Comparison of ENCODE assay signal across 17 mouse cellular contexts in the genomic region with DNA sequence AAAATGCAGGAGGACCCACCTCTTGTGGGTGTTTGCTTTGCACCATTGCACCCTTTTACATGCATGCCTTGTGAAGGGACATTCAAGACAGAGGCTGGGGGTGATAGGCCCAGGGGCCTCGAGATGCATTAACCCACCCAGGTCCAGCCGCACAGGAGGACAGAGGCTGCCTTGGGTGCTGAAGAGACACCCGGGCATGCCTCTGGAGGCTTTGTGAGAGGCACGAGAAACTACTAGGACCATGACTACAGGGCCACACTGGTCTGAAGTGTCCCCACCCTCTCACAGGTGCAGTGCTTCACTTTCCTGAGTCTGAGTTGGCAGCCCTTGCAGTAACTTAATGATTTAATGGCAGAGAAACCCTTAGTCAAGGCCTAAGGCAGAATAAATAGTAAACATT. TPM values are rescaled to one million over a fixed set of nuclear protein-coding genes. Genes with fewer than 3 reads are reported as not detected.
DNase-seq lines count a peak whose midpoint lies in the region; ATAC-seq and TF ChIP-seq lines count a peak whose summit lies in the region.
"Had no signal": no experiment of that assay in that cellular context is flagged by ENCODE, and none has a peak within 500 bp of the region (broad histone marks: within the 10 kb centered on the region; RNA-seq: fewer than 3 reads in every experiment).

No protein-coding gene starts in this region.

- no peak for TF ChIP-seq CTCF in kidney, postnatal 0 days (IDR thresholded peaks at IDR 0.05; ENCODE audit: low read depth)
- no peak for TF ChIP-seq CTCF in stomach, postnatal 0 days (IDR thresholded peaks at IDR 0.05; ENCODE audit: low read depth)

- H3K4me2 ChIP-seq in kidney, postnatal 0 days (ENCODE audit: low read length) = no peak overlapping the region
- H3K4me2 ChIP-seq in kidney, embryonic 14.5 days (replicated peaks; ENCODE audit: low read depth, low read length) = no peak overlapping the region
- no peak overlapping the region for H3K4me2 ChIP-seq in stomach, postnatal 0 days (replicated peaks; ENCODE audit: low read depth)
- H3K4me2 ChIP-seq: embryonic facial prominence, embryonic 13.5 days; embryonic facial prominence, embryonic 15.5 days; forebrain, embryonic 12.5 days had no signal

- no peaks in the 10 kb centered on the region for H3K27me3 ChIP-seq in heart, embryonic 10.5 days (ENCODE audit: insufficient read depth, poor library complexity, severe bottlenecking)
- H3K27me3 ChIP-seq in kidney, postnatal 0 days (ENCODE audit: insufficient read depth, low read length) = no peaks in the 10 kb centered on the region
- no peaks in the 10 kb centered on the region for H3K27me3 ChIP-seq in kidney, embryonic 14.5 days (ENCODE audit: control insufficient read depth, insufficient read depth, low read length)
- H3K27me3 ChIP-seq in stomach, postnatal 0 days (ENCODE audit: control insufficient read depth, insufficient read depth, low read length) = no peaks in the 10 kb centered on the region
- H3K27me3 ChIP-seq in forebrain, embryonic 10.5 days (ENCODE audit: poor library complexity, severe bottlenecking) = no peaks in the 10 kb centered on the region
- H3K27me3 ChIP-seq: embryonic facial prominence, embryonic 13.5 days; embryonic facial prominence, embryonic 15.5 days; forebrain, embryonic 12.5 days had no signal

- no peaks in the 10 kb centered on the region for H3K9me3 ChIP-seq in heart, embryonic 10.5 days
- no peaks in the 10 kb centered on the region for H3K9me3 ChIP-seq in kidney, postnatal 0 days (replicated peaks; ENCODE audit: low read length)
- H3K9me3 ChIP-seq in kidney, embryonic 14.5 days (ENCODE audit: control insufficient read depth, low read length) = no peaks in the 10 kb centered on the region
- H3K9me3 ChIP-seq in stomach, postnatal 0 days (ENCODE audit: control insufficient read depth, low read length) = no peaks in the 10 kb centered on the region
- H3K9me3 ChIP-seq in forebrain, embryonic 10.5 days = no peaks in the 10 kb centered on the region
- H3K9me3 ChIP-seq: embryonic facial prominence, embryonic 13.5 days; embryonic facial prominence, embryonic 15.5 days; forebrain, embryonic 12.5 days had no signal

- TF ChIP-seq EP300 in stomach, postnatal 0 days (optimal IDR thresholded peaks at IDR 0.05) = no peak

- H3K27ac ChIP-seq in heart, embryonic 10.5 days = no peak overlapping the region
- H3K27ac ChIP-seq in kidney, postnatal 0 days = no peak overlapping the region
- no peak overlapping the region for H3K27ac ChIP-seq in kidney, embryonic 14.5 days (ENCODE audit: low read depth, low read length)
- 0 out of 2 replicates have a peak overlapping the region, but pooled peaks have one; percentile 45 for H3K27ac ChIP-seq in stomach, postnatal 0 days (replicated peaks)
- no peak overlapping the region for H3K27ac ChIP-seq in forebrain, embryonic 10.5 days
- H3K27ac ChIP-seq: embryonic facial prominence, embryonic 13.5 days; embryonic facial prominence, embryonic 15.5 days; forebrain, embryonic 12.5 days had no signal

- peak; percentile 27 for DNase-seq in cerebellum, adult 8-10 months
- no peak for DNase-seq in cerebellum, adult 18-20 months
- peak; percentile 66 for DNase-seq in heart, adult 11 months
- DNase-seq in heart, embryonic 10.5 days (ENCODE audit: low spot score) = no peak
- DNase-seq in kidney, postnatal 0 days (ENCODE audit: low spot score) = peak; percentile 19
- no peak for DNase-seq in stomach, postnatal 0 days (ENCODE audit: low spot score)
- no peak for DNase-seq in forebrain, embryonic 10.5 days (ENCODE audit: extremely low spot score, low spot score)
- DNase-seq: cerebellum, adult 2 months; cerebellum, postnatal 14 days; cerebellum, postnatal 36 days; embryo, embryonic 11 days had no signal

- H3K4me3 ChIP-seq in heart, embryonic 10.5 days = no peak overlapping the region
- H3K4me3 ChIP-seq in kidney, postnatal 0 days (replicated peaks; ENCODE audit: low read depth, low read length) = no peak overlapping the region
- no peak overlapping the region for H3K4me3 ChIP-seq in kidney, embryonic 14.5 days (ENCODE audit: low read length)
- H3K4me3 ChIP-seq in stomach, postnatal 0 days (ENCODE audit: low read depth, low read length) = no peak overlapping the region
- H3K4me3 ChIP-seq in forebrain, embryonic 10.5 days = no peak overlapping the region
- H3K4me3 ChIP-seq: embryonic facial prominence, embryonic 13.5 days; embryonic facial prominence, embryonic 15.5 days; forebrain, embryonic 12.5 days had no signal

- H3K9ac ChIP-seq in kidney, postnatal 0 days (ENCODE audit: low read depth, low read length) = no peak overlapping the region
- no peak overlapping the region for H3K9ac ChIP-seq in kidney, embryonic 14.5 days (ENCODE audit: low read depth, low read length)
- no peak overlapping the region for H3K9ac ChIP-seq in stomach, postnatal 0 days (ENCODE audit: low read length)
- H3K9ac ChIP-seq: embryonic facial prominence, embryonic 13.5 days; embryonic facial prominence, embryonic 15.5 days; forebrain, embryonic 12.5 days had no signal

- H3K36me3 ChIP-seq in heart, embryonic 10.5 days = no peaks in the 10 kb centered on the region
- H3K36me3 ChIP-seq in kidney, postnatal 0 days (ENCODE audit: insufficient read depth, low read length) = no peaks in the 10 kb centered on the region
- H3K36me3 ChIP-seq in kidney, embryonic 14.5 days (ENCODE audit: control insufficient read depth, insufficient read depth, low read length) = no peaks in the 10 kb centered on the region
- no peaks in the 10 kb centered on the region for H3K36me3 ChIP-seq in stomach, postnatal 0 days (ENCODE audit: control insufficient read depth, insufficient read depth, low read length)
- H3K36me3 ChIP-seq in forebrain, embryonic 10.5 days (replicated peaks) = no peaks in the 10 kb centered on the region
- H3K36me3 ChIP-seq: embryonic facial prominence, embryonic 13.5 days; embryonic facial prominence, embryonic 15.5 days; forebrain, embryonic 12.5 days had no signal

- H3K4me1 ChIP-seq in heart, embryonic 10.5 days = peaks cover 19% of the 10 kb centered on the region
- 0 out of 2 replicates have a peak, but pooled peaks cover 16% of the 10 kb centered on the region for H3K4me1 ChIP-seq in kidney, postnatal 0 days (replicated peaks; ENCODE audit: insufficient read depth, low read length)
- peaks cover 10% of the 10 kb centered on the region for H3K4me1 ChIP-seq in kidney, embryonic 14.5 days (ENCODE audit: control insufficient read depth, insufficient read depth, low read length)
- peaks cover 7% of the 10 kb centered on the region; the same call in 1 of the 2 replicates for H3K4me1 ChIP-seq in stomach, postnatal 0 days (replicated peaks; ENCODE audit: control insufficient read depth, insufficient read depth)
- peaks cover 17% of the 10 kb centered on the region for H3K4me1 ChIP-seq in forebrain, embryonic 10.5 days

- 76% methylated on average over 4 of the region's 4 CpGs for WGBS in heart, embryonic 10.5 days
- 78% methylated on average over 4 of the region's 4 CpGs for WGBS in kidney, postnatal 0 days
- WGBS in kidney, embryonic 14.5 days = 80% methylated on average over 4 of the region's 4 CpGs
- WGBS in stomach, postnatal 0 days = 85% methylated on average over 4 of the region's 4 CpGs
- 89% methylated on average over 4 of the region's 4 CpGs for WGBS in forebrain, embryonic 10.5 days

- ATAC-seq in kidney, postnatal 0 days (replicated peaks; ENCODE audit: low FRiP score, low read depth) = no peak
- no peak for ATAC-seq in kidney, embryonic 14.5 days (ENCODE audit: low FRiP score, low TSS enrichment)
- ATAC-seq in stomach, postnatal 0 days (ENCODE audit: low FRiP score, low TSS enrichment) = no peak
- ATAC-seq: forebrain, embryonic 14.5 days; forebrain, embryonic 16.5 days had no signal

RNA-seq across cellular contexts. Expression of a gene that starts 22.1 kb away (rescaled TPM):
- 5.1 and 5.4 TPM in 2 replicates for polyA plus RNA-seq in heart, embryonic 10.5 days (2016; fragmentation: Nextera tagmentation; extraction: Ambion mirVana)
- 11.3 and 12.2 TPM in 2 replicates for polyA plus RNA-seq in kidney, postnatal 0 days (2015; fragmentation: Nextera tagmentation; extraction: Ambion mirVana)
- 3.7 and 6.6 TPM in 2 replicates for polyA plus RNA-seq in kidney, embryonic 14.5 days (2014; fragmentation: Nextera tagmentation; extraction: Ambion mirVana)
- polyA plus RNA-seq in stomach, postnatal 0 days (2015; fragmentation: Nextera tagmentation; extraction: Ambion mirVana) = 12.6 and 13.3 TPM in 2 replicates
- polyA plus RNA-seq in forebrain, embryonic 10.5 days (2016; fragmentation: Nextera tagmentation; extraction: Ambion mirVana) = 4.9 and 5.8 TPM in 2 replicates

Comparison
In these comparisons a context has a peak if more than half of its experiments do, and no peak if none do; other contexts are left out.
1. DNase-seq: peak in cerebellum, adult 8-10 months (single experiment), heart, adult 11 months (single experiment) and kidney, postnatal 0 days (single experiment); none in cerebellum, adult 18-20 months (0 of 2), heart, embryonic 10.5 days (single experiment), stomach, postnatal 0 days (single experiment) and forebrain, embryonic 10.5 days (single experiment).